Mouse (Mus musculus) heart, adult 18-20 months (tissue): ENCODE data around the gene Hist1h2be. TPM values are rescaled to one million over a fixed set of nuclear protein-coding genes. Genes with fewer than 3 reads are reported as not detected.

Experiments used
- DNase-seq, 2 experiments: peaks; one replicate each; pipeline ENCODE4 v3.0.0; 2021 to 2022; ENCODE audit warnings: mixed read lengths in 1 of 2
- long read RNA-seq, 2 experiments: library from polyadenylated mRNA; stranded (forward); transcript quantifications; one replicate each; pipeline ENCODE4 v2.0.0; 2021
- total RNA-seq, 2 experiments: library from RNA; stranded (reverse); gene quantifications; 2 replicates each; pipeline ENCODE4 v1.2.3; 2021

The Hist1h2be gene
- 10 to 100 TPM in 1 of 2 experiments, 1 to 10 TPM in 1; 8.6 to 10.2 TPM for total RNA-seq
- long read RNA-seq, experiment 1, partial matches to known transcripts, result 0 of 4 reads
- long read RNA-seq, experiment 1, other reads (novel, unspliced or antisense), result 0 of 4 reads
- long read RNA-seq, experiment 2, partial matches to known transcripts, result 0 of 8 reads
- long read RNA-seq, experiment 2, other reads (novel, unspliced or antisense), result 4 of 8 reads

DNA sequence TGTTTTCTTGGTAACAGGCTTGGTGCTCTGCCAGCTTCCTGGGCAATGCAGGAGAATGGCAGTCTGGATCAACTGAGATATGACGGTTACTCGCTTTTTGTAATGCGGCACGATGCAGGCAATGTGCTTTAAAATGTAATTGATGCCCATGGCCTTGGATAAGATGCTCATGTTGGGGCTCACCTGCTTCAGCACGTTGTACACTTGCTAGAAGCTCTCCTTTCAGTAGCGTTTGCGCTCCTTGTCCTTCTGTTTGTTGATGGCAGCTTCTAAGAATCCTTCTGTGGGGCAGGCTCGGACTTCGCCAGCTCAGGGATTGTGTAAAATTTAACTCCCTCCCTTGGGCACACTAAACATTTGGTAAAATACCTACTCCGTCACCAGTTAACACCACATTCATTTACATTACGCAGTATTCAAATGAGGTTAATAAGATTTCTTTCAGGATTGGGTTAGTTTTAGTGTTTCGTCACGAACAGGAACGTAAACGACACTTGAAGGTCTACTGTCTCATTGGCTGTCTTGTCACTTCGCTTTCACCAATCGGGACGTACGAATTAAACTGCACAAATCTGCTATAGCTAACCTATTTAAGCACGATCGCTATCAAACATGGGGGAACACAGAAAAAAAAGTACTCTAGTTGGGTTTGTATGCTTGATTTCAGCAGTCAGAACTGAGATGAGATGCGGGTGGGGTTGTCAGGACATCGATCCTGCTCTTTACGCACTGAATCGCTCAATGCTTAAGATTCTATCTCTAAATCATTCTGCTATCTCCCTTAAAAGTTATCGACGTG is at the start of gene Hist1h2be:
TSS of gene Hist1h2be (minus strand) at position 392 of the 799 bp plus-strand sequence.
- DNase-seq, result peak; percentile 79 to 87

DNA sequence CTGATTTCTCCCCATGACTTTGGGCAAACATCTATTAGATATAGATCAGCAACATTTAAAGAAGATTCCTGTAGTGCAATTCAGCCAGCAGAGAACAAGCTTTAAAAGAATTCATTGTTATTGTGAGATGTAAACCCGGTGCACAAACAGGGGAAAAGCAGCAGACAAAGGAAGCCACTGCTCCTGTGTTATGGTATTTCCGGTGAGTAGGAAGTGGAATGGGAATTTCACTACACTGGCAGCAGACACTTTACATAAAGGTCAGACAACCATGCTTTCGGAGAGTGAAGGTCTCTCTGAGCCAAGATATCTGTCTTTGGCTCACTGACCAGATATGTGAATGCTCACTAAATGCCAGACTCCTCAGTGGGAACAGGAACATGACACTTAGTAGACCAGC is 41.6 kb upstream of the Hist1h2be start:
- no peak for DNase-seq

DNA sequence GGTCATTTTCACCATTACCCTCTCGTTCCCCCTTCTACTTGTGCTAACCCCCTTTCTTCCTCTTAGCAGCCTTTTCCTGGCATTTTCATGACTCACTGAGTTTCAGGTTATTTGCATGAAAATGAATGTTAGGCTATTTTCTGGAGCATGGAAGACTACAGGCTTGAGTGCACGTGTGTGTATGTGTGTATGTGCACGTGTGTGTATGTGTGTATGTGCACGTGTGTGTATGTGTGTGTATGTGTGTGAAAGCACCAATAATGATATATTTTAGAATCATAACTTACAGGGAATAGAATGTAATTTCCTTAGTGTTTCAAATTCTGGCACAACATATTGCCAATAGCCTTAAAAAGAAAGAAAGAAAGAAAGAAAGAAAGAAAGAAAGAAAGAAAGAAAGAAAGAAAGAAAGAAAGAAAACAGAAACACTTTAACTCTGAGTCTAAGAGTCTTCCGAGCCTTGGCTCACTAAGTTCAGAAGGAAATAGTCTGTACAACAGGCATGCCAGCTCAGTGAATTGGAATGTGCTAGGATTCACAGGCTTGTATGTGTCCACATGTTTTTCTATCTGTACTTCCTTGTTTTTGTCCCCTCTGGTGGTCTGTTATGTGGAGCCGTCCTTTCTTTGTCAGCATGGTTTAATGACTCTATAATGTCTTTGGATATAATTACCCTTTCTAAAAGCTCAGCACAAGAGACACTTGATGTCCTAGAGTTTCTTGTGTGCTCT is 38.9 kb upstream of the Hist1h2be start:
- DNase-seq, result no peak

DNA sequence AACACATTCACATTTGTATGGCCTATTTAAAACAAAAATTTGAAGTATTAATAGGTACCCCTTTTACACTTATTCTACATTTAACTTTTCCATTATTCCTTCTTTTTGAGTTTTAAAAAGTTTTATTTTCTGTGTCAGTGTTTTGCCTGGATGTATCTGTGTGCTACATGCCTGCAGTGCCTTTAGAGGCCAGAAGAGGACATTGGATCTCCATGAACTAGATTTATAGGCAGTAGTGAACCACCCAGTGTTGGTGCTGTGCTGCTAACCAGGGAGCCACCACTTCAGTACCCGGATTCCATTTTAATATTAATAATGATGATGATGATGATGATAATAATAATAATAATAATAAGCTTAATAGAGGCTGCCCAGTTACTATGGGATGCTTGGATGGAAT is 9.7 kb upstream of the Hist1h2be start:
- DNase-seq, result no peak

DNA sequence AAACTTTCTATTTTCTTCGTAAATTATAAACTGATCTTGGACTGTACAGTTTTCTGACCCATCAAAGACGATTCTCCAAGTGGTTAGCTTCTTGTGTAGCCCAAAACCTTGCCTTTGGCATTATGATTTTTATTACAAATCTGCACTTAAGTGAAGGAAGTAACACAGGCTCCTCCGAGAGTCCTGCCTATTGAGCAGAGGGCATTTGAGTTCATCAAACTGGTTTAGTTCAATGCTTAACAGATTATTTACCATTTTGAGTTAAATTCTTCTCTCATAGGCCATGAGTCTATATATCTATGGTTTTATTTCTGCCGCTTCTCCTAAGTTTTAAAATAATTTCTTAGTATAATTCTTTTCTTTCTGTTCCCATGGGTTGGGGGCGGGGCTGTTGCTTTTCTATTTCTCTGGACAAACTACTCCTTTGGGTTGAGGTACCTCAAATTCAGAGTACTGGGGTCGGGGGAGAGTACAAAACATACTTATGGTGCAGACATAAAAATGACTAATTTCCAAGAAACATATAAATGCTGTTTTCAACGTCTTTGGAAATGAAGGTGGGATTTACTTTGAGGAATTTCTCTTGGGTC is 2.0 kb upstream of the Hist1h2be start:
- DNase-seq, result peak in 1 of 2 experiments; percentile 44

DNA sequence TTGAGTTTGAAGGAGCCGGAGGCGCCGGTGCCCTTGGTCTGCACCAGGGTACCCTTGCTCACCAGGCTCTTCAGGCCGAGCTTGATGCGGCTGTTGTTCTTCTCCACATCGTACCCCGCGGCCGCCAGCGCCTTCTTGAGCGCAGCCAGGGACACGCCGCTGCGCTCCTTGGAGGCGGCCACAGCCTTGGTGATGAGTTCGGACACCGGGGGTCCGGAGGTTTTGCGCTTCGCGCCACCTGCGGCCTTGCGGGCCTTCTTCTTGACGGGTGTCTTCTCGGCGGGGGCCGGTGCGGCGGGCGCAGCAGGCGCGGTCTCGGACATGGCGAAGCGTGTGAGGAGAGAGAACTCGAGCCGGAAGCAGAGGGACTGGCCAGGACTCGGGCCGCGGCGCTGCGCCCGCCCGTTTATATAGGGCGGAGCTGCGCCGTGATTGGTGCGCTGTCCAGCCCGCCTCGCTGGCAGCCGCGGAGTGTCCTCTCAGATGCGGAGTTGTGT is 1.3 kb upstream of the Hist1h2be start, which contains the start of gene Hist1h1e:
TSS of gene Hist1h1e (minus strand) at position 384 of the 497 bp plus-strand sequence.
- peak; percentile 92 to 93 for DNase-seq

DNA sequence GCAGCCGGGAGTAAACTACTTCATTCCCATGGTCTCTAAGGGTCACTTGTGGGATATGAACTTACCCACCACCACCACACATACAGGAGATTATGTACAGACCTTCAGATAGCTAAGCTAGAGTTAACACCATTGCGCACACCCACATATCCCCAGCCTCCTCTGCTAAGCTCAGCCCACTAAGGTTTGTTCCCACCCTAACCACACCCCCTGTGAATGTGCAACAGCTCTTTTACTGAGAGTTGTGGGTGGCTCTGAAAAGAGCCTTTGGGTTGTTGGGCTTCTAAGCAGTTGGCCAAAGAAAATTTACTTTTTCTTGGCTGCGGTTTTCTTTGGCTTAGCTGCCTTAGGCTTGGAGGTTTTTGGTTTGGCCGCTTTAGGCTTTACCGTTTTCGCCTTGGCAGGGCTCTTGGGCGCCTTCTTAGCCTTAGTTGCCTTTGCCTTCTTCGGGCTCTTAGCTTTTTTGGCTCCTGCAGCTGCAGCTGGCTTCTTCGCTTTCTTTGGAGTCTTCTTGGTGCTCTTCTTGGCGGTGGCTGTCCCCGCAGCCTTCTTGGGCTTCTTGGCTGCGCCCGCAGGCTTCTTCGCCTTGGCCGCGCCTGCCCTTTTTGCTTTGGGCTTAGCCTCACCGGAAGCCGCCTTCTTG is 729 bp upstream of the Hist1h2be start:
- peak; percentile 84 to 90 for DNase-seq

DNA sequence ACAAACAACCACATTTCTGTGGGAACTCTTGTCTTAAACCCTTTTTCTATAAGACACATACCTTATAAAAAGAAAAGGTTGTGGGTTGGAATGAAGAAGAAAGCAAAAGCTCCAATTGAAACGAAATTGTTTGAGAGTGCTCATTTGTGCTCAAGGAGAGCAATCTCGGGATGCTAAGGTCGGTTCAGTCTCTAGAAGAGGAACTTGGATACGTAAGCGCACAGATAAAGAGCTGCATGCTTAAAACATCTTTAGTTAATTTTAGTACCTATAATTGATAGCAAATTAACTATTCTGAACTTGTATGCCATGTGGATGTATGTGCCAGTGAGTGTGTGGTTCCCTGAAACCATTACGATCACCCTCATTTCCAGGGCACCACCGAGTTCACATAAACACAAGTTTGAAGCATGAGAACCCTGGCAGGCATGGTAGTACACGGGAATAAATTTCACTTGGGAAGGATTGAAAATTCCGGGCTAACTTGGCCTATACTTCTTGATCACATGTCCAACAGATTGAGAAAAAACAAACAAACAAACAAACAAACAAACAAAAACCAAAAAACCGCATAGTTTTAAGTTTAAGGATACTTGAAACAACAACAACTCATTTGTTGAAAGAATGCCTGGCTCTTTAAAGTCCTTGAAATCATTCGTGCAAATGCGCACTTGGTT is 730 bp downstream of the Hist1h2be start:
- DNase-seq, result no peak

DNA sequence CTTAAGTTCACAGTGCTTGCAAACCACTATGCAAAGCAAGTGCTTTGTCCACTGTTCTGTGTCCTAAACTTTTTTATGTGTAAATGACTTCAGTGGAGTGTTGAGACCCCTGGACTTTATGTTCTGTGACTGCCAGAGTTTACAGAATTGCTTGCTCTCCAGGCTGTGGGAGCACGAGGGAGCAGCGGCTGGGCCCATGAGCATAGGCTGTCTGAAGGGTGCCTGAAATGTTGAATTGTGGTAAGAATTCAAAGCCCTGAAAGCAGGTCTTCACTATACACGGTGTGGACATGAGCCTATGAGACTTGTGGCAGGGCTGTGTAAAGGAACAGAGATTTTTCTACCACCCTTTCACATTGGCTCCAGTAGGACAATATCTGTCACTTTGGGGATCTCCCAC is 9.3 kb downstream of the Hist1h2be start:
- no peak for DNase-seq

DNA sequence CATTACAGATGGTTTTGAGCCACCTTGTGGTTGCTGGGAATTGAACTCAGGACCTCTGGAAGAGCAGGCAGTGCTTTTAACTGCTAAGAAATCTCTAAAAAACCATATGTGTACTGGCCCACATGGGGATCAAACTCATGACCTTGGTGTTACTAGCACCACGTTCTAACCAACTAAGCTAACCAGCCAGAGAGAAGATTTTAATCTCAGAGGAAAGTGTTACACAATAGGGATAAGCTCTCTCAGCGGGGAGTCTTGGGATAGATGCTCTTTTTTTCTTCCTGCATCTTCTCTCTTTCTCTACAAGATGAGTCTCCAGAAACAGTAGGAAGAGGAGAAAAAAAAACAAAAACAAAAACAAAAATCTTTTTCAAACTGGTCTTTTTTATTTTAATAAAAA is 10.5 kb downstream of the Hist1h2be start:
- DNase-seq, result no peak

DNA sequence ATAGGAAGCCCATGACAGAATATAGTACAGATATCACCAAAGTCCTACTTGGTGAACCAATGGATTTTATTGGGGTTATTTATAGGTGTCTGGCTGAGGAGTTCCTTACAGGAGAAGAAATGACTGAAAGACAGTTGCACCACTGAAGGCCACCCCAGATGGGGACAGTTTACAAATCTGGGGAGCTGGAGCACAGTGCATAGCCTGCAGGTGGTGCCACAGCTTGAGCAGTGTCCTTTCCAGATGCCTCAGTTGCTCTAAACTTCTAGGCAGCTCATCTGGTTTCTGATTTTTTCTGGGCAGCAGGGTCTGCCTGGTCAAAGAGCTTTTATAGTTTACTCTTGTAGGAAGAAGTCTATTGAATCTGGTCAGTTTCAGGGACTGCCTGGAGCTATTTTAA is 11.1 kb downstream of the Hist1h2be start:
- DNase-seq, result no peak

DNA sequence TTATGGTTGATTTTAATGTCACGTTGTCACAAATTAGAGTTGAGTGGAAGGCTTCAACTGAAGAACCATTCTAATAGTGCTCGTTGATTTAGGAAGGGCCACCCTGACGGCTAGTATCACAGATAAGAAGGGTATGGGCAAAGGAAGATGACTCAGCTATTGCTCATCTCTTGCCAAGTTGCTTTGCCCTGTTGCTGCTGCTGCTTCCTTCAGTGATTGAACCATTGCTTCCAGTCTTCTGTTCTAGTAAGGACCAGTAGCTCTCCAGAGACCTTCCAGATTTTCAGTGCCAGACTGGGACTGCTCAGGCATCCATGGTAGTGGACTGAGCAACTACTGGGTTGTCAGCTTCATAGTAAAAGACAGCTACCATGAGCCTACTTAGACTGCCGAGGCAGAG is 11.7 kb downstream of the Hist1h2be start:
- no peak for DNase-seq

DNA sequence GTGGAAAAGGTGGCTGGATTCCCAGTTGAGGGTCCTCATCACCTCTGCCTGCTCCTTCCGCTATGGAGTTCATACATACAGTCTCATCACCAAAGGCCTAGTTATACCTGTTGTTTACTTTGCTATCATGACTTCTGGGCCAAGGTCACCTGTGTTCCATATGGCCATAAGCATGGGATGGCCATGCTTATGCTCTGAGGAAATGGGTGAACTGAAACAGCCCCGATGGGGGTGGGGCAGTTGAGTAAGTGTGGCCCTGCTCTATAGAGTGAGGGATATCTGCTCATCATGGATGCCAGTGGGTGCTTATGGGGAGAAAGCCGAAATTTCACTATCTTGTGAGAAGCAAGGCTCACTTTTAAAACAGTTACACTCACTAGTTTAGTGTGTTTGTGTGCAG is 15.9 kb downstream of the Hist1h2be start:
- DNase-seq, result no peak

DNA sequence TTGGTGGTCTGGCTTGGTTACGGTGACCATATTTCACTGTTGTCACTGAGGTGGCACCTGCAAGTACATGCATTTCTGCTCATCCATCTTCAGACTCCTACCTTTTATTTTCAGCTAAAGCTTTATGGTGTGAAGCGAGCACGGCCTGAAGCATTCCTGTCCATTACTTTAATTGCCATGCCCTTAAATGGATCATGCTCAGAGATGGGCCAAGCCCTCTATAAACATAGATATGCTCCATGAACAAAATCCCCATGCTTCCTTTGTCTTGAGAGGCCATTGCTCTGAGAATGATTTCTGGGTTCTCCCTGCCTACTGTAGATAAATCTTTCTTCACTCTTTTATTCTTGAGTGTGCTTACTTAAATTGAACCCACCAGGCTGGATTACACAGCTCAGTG is 16.5 kb downstream of the Hist1h2be start:
- DNase-seq, result no peak

DNA sequence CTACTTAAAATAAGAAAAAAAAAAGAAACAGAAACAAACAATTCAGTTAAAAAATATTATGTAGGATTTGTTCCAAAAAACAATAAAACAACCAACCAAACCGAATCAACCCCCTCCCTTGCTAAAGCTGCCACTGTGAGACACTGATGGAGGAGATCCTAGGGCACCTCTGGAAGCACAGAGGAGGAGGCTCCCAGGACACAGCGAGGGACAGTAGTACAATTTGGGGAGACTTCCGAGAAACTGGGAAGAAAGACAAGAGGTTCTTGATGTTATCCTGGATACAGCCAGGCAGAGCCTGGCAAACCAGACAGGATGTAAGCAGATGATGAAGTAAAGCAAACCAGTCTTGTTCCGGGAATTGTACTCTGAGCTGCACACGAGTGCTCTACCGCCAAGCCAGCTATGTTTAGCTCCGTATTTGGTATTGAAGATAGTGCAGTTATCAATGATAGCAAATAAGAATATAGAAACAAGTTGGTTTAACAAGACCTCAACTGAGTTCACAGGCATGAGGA is 17.7 kb downstream of the Hist1h2be start:
- no peak for DNase-seq

DNA sequence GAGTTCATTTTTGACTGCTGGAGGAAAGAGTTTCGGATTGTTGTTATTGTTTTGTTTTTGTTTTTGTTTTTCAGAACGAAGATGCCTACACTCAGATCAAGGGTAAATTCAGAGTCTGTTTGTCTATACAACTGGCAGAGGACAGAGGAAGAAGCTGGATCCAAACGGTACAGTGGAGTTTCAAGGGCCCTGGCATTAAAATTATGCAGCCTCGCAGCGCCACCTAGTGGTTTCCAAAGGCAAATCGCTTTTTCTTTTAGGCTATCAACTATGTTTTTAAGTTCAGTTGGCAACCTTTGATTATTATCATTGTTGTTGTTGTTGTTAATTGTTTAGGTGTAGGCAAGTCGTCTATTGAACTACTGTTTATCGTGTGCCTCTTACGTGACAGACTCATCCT is 23.0 kb downstream of the Hist1h2be start:
- peak; percentile 76 to 91 for DNase-seq

DNA sequence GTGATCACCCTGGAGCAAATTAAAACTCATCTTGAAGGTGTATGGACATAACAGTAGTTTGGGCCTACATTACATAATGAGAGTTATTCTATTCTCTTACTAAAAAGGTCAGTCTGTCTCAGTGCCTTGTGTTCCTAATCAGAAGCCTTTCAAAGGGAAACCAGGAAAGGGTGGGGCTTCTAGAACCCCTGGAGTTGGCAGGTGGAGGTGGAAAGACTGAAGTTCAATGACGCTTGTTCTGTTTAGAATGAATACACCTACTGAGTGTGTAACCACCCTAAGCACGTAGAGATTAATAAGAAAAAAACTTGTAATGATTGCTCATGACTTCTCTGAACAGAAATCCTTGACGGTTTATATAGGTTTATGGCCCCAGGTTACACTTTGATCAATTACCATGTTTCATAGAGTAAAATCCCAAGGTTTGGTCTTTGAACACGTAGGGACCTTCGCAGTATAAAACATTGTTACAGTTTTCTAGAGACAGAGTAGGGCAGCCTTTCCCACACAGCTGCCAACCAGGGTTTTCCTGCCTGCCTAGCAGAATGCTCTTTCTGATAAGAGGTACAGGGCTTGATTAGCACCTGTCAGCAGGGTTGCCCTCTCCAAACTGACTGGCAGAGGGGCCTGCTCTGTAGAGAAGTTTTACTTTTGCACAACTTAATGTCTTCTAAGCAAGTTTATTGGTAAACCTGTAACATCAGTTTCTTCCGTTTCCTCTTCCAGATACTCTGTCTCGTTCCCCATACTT is 25.1 kb downstream of the Hist1h2be start:
- DNase-seq, result no peak

DNA sequence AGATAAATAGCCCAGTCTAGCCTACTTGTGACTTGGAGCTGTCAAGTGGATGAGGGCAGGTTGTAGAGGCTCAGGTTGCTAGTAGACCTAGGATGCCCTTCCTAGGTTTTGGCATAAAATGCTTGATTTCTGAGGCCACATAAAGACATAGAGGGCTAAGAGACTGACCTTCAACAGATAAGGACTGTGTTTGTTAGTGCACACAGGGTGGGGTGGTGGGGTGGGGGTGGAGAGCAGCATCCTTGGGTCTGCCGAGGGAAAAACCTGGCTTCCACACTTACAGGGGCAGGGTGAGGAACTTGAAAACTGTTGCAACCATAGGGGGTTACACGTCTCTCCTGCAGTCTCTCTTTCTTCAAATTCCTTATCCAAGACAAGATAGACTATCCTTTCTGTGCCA is 25.7 kb downstream of the Hist1h2be start:
- DNase-seq, result no peak

DNA sequence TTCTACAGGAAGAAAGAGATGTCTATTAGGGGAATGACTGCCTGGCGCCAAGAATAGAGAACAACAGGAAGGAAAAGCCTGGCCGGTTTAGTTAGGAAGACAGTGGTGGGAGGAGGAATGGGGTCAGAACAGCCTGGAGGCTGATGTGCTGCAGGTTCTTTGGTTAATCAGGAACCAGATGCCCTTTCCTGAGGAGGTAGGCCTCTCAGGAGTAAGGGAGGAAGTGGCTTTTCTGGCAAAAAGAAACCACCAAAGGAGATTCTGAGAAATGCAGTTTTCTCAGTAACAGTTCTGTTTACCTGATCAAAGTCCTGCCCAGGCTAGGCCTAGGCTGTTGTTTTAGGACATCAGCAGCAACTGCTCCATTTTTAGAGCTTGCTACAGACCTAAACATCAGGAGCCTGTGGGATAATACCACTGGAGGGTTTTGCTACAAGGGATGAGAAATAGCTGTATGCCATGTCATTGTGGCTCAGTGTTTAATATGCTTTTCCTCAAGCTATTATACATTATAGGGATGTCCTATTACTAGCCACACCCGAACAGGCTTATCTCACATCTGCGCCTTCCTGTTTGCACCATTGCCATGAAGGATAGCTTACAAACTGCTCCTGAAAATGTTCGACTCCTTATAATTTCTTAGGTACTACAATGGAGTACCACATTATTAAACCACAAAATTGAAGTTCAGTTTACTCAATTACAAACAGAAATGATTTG is 27.7 kb downstream of the Hist1h2be start:
- DNase-seq, result no peak

DNA sequence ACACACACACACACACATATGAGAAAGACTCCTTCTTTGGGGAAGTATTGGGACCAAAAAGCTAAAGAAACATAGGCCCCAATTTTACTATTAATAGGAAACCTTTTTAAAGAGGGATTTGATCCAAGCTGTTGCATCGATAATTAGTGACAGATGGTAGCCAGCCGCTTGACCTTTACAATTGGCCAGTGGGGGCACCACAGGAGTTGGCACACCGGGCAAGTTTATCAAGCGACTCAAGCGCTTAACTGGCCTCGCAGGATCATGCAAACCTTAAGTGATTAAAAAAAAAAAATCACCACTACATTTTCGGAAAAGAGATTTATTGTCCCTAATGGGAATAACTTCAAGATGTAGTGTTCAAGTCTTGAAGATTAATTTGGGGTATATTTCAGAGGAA is 28.3 kb downstream of the Hist1h2be start:
- no peak for DNase-seq
